Mouse (Mus musculus): ENCODE data around the gene Khk.

Khk gene

GRCm38 (mm10) chr5:30944956-30945781 is 23.9 kb downstream of the Khk start, which contains the start of gene Cgref1:
Gene Cgref1 (minus strand): TSS chr5:30945591.
- peak; percentile 77 for DNase-seq

- DNase-seq, result no peak
Measured at GRCm38 (mm10) chr5:30948620-30949019, 27.4 kb downstream of the Khk start.

- peak; percentile 93 for DNase-seq
Measured at GRCm38 (mm10) chr5:30949654-30950326, 28.6 kb downstream of the Khk start.

GRCm38 (mm10) chr5:30950451-30950850 is 29.2 kb downstream of the Khk start:
- DNase-seq, result no peak

GRCm38 (mm10) chr5:30950922-30951321 is 29.7 kb downstream of the Khk start:
- DNase-seq, result no peak

GRCm38 (mm10) chr5:30951706-30952105 is 30.5 kb downstream of the Khk start:
- no peak for DNase-seq

GRCm38 (mm10) chr5:30952551-30952950 is 31.3 kb downstream of the Khk start:
- DNase-seq, result no peak

- DNase-seq, result no peak
Measured at GRCm38 (mm10) chr5:30954065-30954464, 32.8 kb downstream of the Khk start.

- no peak for DNase-seq
Measured at GRCm38 (mm10) chr5:30954556-30954955, 33.3 kb downstream of the Khk start.

- no peak for DNase-seq
Measured at GRCm38 (mm10) chr5:30955751-30956150, 34.5 kb downstream of the Khk start.

GRCm38 (mm10) chr5:30957891-30958290 is 36.7 kb downstream of the Khk start:
- DNase-seq, result no peak

- DNase-seq, result no peak
Measured at GRCm38 (mm10) chr5:30959198-30959854, 38.1 kb downstream of the Khk start.

GRCm38 (mm10) chr5:30959966-30960501 is 38.8 kb downstream of the Khk start, which contains the start of gene Preb:
Gene Preb (minus strand): TSS chr5:30960361.
- DNase-seq, result peak; percentile 99

- no peak for DNase-seq
Measured at GRCm38 (mm10) chr5:30960814-30961213, 39.6 kb downstream of the Khk start.

- DNase-seq, result no peak
Measured at GRCm38 (mm10) chr5:30961545-30962505, 40.6 kb downstream of the Khk start.

GRCm38 (mm10) chr5:30963916-30964315 is 42.7 kb downstream of the Khk start:
- DNase-seq, result no peak

GRCm38 (mm10) chr5:30966189-30966588 is 45.0 kb downstream of the Khk start:
- DNase-seq, result no peak

GRCm38 (mm10) chr5:30968416-30968815 is 47.2 kb downstream of the Khk start, which contains the start of gene Tcf23:
Gene Tcf23 (plus strand): TSS chr5:30968662.
- no peak for DNase-seq

- no peak for DNase-seq
Measured at GRCm38 (mm10) chr5:30969440-30969839, 48.2 kb downstream of the Khk start.

GRCm38 (mm10) chr5:30974870-30975656 is 53.8 kb downstream of the Khk start:
- no peak for DNase-seq
